Mouse (Mus musculus) cerebellum, adult 18-20 months (tissue): ENCODE data around the gene Brca2.

Experiments
- DNase-seq, 2 experiments: peaks; one replicate each; pipeline ENCODE4 v3.0.0; 2021

Gene Brca2

DNA sequence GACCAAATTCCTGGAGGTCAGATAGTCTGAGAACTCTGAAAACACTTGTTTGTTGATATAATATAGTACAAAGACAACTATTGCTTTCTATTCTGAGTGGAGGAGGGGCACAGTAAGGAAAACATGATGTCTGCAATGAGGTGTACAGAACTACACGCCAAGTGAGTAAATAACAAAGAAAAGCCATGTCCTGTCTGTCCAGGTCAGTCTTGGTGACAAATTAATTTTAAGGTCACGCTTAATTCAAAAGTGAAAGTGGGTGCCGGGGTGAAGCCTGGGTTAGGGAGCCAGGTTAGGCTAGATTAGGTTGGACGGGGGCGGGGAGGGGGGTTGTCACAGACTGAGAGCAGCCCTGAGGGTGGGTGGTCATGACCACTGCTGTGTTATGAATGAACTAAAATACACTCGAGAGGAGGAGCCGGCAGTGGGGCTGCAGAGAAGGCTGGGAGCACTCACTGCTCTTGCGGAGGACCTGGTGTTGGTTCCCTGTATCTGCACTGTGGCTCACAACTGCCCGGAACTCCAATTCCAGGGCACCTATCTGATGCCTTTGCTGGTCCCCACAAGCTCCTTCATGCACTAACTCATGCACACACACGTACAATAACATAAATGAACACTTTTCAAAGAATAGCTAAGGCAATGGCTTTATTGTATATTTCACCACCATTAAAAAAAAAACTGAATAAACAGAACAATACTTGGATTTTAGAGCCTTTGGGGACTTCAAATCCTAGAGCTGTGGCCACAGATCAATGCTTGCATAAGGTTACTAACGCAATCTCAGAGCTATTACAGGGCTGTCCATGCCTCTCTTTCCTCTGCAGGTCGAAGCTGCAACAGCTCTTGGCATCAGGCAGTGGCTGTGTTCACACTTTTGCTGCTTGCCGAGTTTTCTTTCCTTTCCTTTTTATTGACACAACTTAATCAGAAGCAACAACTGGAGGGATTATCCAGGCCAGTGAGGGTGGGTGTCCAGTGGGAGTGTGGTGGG is 77.2 kb downstream of the Brca2 start:
- no peak for DNase-seq

DNA sequence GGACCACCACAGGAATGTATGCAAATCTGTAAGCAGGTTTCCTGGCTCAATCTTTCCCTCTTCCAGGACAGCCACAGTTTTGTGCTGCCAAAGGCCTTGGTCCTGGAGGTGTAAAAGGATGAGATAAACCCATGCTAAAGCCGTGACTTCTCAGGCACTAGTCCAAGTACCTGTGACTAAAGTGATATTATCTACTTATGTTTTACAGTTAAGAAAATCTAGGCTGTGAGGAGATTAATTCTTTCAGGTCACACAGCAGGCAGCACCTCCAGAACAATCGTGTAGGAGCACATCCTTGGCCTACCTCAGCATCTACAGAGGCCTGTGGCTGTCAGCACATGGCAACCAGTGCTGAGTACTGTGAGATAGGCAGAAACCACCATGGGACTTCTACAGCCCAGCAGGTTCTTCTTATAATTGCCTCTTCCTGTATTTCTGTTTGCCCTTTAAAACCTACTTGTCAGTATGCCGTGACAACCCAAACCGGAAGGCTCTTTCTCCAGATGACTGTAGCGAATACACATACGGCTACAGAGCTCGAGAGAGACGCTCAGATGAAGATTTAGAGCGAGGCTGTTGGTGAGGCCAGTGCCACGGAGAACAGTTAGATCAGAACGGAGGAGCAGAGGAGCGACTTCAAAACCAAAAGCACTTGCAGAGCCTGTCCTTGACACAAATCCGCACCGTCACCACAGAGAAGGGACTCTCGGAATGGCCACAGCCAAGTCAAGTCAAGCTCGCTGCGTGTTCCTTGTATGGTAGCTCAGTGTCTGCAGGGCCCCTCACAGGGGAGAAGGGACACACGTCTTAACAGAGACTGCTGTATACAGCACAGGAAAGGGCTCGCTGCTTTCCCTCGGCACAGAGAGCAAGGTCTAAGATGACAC is 78.4 kb downstream of the Brca2 start:
- DNase-seq = no peak

DNA sequence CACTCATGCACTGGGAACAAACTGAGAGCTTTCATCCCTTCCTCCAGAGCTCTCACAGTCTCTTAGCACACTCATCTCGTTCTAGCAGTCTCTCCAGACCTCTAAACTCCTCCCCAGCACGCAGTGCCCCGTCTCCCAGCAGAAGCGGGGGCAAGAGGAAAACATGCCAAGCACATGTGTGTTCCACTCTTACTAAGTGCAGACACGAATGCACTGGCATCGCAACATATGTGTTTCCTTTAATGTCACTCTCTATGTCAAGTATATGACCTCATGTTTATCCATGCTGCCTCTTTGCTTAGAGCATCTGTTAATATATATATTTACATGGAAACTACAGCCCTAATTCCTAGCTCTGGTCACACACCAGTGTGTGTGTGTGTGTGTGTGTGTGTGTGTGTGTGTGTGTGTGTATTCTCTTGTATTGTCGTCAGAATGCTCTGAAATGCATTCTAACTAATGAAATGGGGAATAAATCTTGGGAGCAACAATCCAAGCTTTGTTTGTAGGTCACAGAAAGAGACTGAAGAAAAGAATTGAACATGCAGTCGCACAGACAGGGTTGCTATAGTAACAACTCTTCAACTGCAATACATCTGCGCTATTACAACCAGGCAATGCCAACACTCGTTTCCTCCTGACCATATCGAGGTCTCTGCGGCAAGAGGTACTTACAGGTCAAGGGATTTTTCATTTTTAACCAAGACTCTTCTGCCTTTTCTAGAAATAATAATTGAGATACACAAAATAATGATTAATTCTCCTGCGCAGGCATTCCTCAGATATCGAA is 79.2 kb downstream of the Brca2 start:
- no peak for DNase-seq

DNA sequence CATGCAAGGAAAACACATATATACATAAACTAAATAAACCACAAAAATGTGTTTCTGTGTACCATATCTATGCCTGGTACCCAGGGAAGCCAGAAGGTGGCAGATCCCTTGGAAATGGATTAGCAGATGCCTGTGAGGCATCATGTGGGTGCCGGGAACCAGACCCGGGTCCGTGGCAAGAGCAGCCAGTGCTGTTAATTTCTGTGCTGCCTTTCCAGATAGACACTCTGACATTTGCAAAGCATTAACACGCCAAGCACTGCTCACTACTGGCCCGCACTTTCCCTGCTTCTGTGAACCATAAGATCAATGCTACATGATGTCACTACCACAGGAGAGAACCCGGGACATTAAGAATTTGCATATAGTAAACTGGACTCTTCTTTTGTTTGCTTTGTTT is 83.7 kb downstream of the Brca2 start:
- no peak for DNase-seq

DNA sequence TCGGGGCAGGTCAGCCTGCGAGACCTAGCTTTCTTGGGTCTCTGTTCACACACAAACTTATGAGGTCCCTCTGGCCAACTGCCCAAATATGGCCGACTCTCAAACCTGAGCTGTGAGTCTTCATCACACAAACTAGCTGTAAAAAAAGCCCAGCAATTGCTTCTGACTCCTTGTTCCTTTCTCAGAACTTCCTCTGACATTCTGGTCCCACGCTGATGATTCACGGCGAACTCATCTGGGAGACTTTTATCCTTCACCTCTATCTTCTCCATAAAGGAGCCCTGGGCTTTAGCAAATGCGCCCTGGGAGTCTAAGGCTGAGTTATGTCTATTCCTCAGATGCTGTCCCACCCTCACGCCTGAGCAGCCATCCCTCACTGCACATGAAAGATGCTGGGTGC is 85.2 kb downstream of the Brca2 start:
- DNase-seq = no peak

GRCm38 (mm10) chr5:150611136-150611535 is 88.7 kb downstream of the Brca2 start:
- DNase-seq = no peak

DNA sequence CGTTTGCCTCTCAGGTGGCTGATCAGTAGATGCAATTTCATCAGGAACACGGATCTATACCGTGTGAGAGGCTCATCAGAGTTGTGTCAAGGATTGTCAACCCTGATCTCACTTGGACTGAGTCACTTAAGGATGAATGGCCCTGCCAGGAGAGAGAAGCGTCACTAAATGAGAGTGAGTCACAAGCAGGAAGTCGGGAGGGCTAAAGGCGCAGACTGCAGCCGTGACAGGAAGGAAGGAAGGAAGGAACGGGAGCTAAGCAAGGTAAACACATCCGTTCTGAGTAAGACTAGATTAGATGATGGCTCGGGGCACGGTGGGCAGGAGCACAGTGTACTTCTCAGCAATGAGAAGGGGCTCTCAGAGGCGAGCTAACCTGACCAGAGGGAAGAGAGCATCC is 89.3 kb downstream of the Brca2 start:
- no peak for DNase-seq

GRCm38 (mm10) chr5:150614054-150614453 is 91.6 kb downstream of the Brca2 start:
- no peak for DNase-seq

- no peak for DNase-seq
Measured at GRCm38 (mm10) chr5:150616216-150616615, 93.8 kb downstream of the Brca2 start.

- DNase-seq = no peak
Measured at GRCm38 (mm10) chr5:150616731-150617130, 94.3 kb downstream of the Brca2 start.

DNA sequence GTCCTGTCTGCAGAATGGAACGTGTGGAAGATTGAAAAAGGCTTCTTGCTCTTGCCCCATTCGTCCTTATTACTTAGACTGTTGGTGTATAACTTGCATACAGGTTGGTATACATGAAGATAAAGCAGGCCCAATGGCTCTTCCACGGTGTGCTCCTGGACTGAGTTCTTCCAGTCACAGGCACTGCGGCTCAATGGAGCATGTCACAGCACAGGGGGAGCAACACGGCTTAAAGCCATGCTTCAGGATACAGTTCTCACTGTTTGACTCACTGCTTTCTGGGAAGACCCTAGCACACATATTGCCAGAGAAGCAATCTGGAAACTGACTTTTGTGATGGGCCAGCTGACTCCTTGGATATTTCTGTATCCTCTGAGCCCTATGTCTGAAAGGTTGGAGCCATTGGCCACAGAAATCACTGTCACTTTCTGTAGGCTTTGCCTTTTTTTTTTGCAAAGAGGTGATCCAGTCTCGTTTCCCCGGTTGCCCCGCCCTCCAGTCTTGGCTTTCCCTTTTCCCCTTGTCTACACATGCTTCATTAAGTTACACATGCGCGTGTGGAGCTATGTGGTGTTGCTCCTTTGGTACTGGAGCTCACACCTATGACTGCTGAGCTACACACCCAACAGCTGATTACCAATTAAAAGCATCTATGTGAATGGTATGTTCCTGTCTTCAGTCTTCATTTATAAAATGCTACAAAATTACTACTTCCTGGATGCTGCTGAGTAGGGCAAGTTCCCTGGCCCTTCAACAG is 96.3 kb downstream of the Brca2 start:
- DNase-seq = no peak
